Mouse (Mus musculus) ES-Bruce4 (cell line): Measurements from ENCODE around the gene Src. TPM values are rescaled to one million over a fixed set of nuclear protein-coding genes. Genes with fewer than 3 reads are reported as not detected.

Experiments
- H3K27ac ChIP-seq: 2 replicates; pipeline ENCODE4 v1.5.1; 2012; ENCODE audit warnings: low read length, inconsistent platforms; ENCODE audit not compliant: insufficient read depth
- H3K27me3 ChIP-seq: 2 replicates; pipeline ENCODE4 v1.6.1; 2012; ENCODE audit warnings: mild to moderate bottlenecking, low read length, inconsistent platforms; ENCODE audit not compliant: control insufficient read depth, poor library complexity, insufficient read depth, severe bottlenecking
- H3K36me3 ChIP-seq: 2 replicates; pipeline ENCODE4 v1.6.1; 2012; ENCODE audit warnings: inconsistent platforms, mild to moderate bottlenecking, low read length, moderate library complexity; ENCODE audit not compliant: control insufficient read depth, poor library complexity, insufficient read depth, severe bottlenecking
- H3K4me1 ChIP-seq: one replicate; pipeline ENCODE4 v1.8.1; 2011; ENCODE audit warnings: low read length; ENCODE audit not compliant: control insufficient read depth, insufficient read depth
- H3K4me3 ChIP-seq: 2 replicates; pipeline ENCODE4 v1.5.1; 2011; ENCODE audit warnings: low read depth, mild to moderate bottlenecking, low read length
- H3K9ac ChIP-seq: 2 replicates; pipeline ENCODE4 v1.6.1; 2012; ENCODE audit warnings: low read depth, mild to moderate bottlenecking, inconsistent platforms; ENCODE audit not compliant: poor library complexity, severe bottlenecking
- H3K9me3 ChIP-seq: replicated peaks from 2 replicates; pipeline ENCODE4 v1.6.1; 2012; ENCODE audit warnings: mild to moderate bottlenecking, low read length, inconsistent platforms; ENCODE audit not compliant: control insufficient read depth, poor library complexity, insufficient read depth, severe bottlenecking
- CTCF ChIP-seq: IDR thresholded peaks from one replicate; pipeline ENCODE4 v1.8.1; 2011; ENCODE audit warnings: low read depth, low read length
- EP300 ChIP-seq: IDR thresholded peaks from 2 replicates; pipeline ENCODE4 v1.6.1; 2011; ENCODE audit warnings: low read depth, low read length; ENCODE audit not compliant: insufficient read depth
- POLR2A ChIP-seq: IDR thresholded peaks from one replicate; pipeline ENCODE4 v1.8.1; 2011; ENCODE audit warnings: low read length; ENCODE audit not compliant: insufficient read depth
- polyA plus RNA-seq: library from polyadenylated mRNA; stranded (reverse); fragments of >200 nt; gene quantifications from 2 replicates; pipeline ENCODE4 v1.2.4, GENCODE M21; 2011; ENCODE audit warnings: low read depth; ENCODE audit not compliant: missing spikeins, insufficient read depth, insufficient read length

Src gene
- polyA plus RNA-seq, 1 experiment: 54.7 TPM

- H3K9me3 ChIP-seq: no peaks in the 10 kb centered on the region
- H3K4me1 ChIP-seq: peaks cover 14% of the 10 kb centered on the region
- 0 out of 2 replicates have a peak, but pooled peaks cover 6% of the 10 kb centered on the region for H3K36me3 ChIP-seq
- TF ChIP-seq POLR2A (no peak), EP300 (no peak), CTCF (no peak)
- no peaks in the 10 kb centered on the region for H3K27me3 ChIP-seq
- no peak overlapping the region for H3K4me3 ChIP-seq
- no peak overlapping the region for H3K27ac ChIP-seq
- no peak overlapping the region for H3K9ac ChIP-seq
Measured at GRCm38 (mm10) chr2:157471292-157471691, 53.0 kb downstream of the Src start.

- no peak overlapping the region for H3K27ac ChIP-seq
- H3K36me3 ChIP-seq: 0 out of 2 replicates have a peak, but pooled peaks cover 6% of the 10 kb centered on the region
- H3K4me3 ChIP-seq: no peak overlapping the region
- H3K9ac ChIP-seq: no peak overlapping the region
- H3K4me1 ChIP-seq: peaks cover 14% of the 10 kb centered on the region
- H3K27me3 ChIP-seq: no peaks in the 10 kb centered on the region
- H3K9me3 ChIP-seq: no peaks in the 10 kb centered on the region
- TF ChIP-seq CTCF: no peak
- no peak for TF ChIP-seq POLR2A
Measured at GRCm38 (mm10) chr2:157471737-157472136, 53.5 kb downstream of the Src start.

- Histone ChIP-seq H3K27ac (no peak overlapping the region), H3K4me1 (peaks cover 9% of the 10 kb centered on the region), H3K9ac (no peak overlapping the region), H3K36me3 (0 out of 2 replicates have a peak, but pooled peaks cover 6% of the 10 kb centered on the region), H3K9me3 (no peaks in the 10 kb centered on the region), H3K27me3 (no peaks in the 10 kb centered on the region), H3K4me3 (no peak overlapping the region)
- TF ChIP-seq EP300: no peak
- no peak for TF ChIP-seq POLR2A
- no peak for TF ChIP-seq CTCF
Measured at GRCm38 (mm10) chr2:157472469-157472868, 54.2 kb downstream of the Src start.

DNA sequence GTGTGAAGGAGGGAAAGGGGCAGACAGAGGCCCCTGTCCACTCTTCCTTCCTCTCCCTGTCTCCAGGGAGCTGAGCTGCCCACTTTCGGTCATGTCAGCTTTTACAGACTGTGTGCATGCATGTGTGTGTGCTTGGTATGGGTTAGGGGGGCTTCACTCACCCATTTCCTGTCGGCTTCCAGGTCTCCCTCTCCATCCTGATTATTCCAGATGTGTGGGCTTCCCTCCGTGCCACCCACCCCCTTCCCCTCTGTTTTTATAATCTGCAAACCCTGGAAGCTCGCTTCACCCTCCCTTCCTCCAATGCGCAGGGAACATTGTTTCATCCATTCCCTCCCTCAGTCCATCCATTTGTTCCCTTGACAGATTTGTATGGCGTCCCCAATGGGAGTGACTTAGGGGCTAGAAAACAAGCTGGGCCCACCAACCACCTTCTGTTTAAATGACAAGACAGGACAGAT is 56.1 kb downstream of the Src start:
- H3K36me3 ChIP-seq: 0 out of 2 replicates have a peak, but pooled peaks cover 6% of the 10 kb centered on the region
- H3K4me1 ChIP-seq: peaks cover 6% of the 10 kb centered on the region
- H3K27ac ChIP-seq: no peak overlapping the region
- H3K9ac ChIP-seq: no peak overlapping the region
- TF ChIP-seq EP300 (no peak), CTCF (no peak)
- H3K4me3 ChIP-seq: no peak overlapping the region
- no peaks in the 10 kb centered on the region for H3K27me3 ChIP-seq
- H3K9me3 ChIP-seq: no peaks in the 10 kb centered on the region

- H3K4me3 ChIP-seq: no peak overlapping the region
- H3K9me3 ChIP-seq: no peaks in the 10 kb centered on the region
- TF ChIP-seq CTCF: no peak
- no peak for TF ChIP-seq POLR2A
- no peak for TF ChIP-seq EP300
- H3K27ac ChIP-seq: no peak overlapping the region
- no peak overlapping the region for H3K9ac ChIP-seq
- no peaks in the 10 kb centered on the region for H3K27me3 ChIP-seq
- H3K36me3 ChIP-seq: no peaks in the 10 kb centered on the region
- H3K4me1 ChIP-seq: peaks cover 1% of the 10 kb centered on the region
Measured at GRCm38 (mm10) chr2:157475437-157476379, 57.5 kb downstream of the Src start.

DNA sequence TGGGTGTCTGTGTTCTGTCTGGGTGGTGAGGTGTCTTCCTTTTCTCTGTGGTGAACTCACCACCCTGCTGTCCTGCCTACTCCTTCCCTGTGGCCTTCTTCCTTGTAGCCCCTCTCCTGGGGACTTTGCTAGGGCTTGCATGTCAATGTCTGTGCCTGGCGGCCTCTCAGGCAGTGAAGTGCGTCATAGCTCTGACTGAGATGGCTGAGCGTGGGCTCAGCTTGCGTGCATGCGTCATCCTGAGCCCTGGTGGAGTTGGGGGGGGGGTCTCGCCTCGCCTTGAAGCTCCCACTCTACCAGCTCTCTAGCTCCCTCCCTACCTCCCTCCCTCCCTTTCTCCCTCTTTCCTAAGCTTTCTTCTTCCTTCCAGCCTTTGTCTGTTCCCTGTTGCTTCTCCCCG is 60.4 kb downstream of the Src start:
- no peaks in the 10 kb centered on the region for H3K9me3 ChIP-seq
- no peak overlapping the region for H3K9ac ChIP-seq
- H3K27me3 ChIP-seq: no peaks in the 10 kb centered on the region
- H3K36me3 ChIP-seq: no peaks in the 10 kb centered on the region
- no peaks in the 10 kb centered on the region for H3K4me1 ChIP-seq
- no peak overlapping the region for H3K27ac ChIP-seq
- TF ChIP-seq POLR2A: no peak
- no peak for TF ChIP-seq EP300
- TF ChIP-seq CTCF: no peak
- H3K4me3 ChIP-seq: no peak overlapping the region
